Mouse (Mus musculus): ENCODE data around the gene Btrc. TPM values are rescaled to one million over a fixed set of nuclear protein-coding genes. Genes with fewer than 3 reads are reported as not detected.
A peak's percentile ranks its signal among the peaks of the same experiment; 100 is the strongest.

Gene Btrc
- total and polyA plus RNA-seq, 3 experiments, result 10.4 to 20.4 (median 19.6) TPM

DNA sequence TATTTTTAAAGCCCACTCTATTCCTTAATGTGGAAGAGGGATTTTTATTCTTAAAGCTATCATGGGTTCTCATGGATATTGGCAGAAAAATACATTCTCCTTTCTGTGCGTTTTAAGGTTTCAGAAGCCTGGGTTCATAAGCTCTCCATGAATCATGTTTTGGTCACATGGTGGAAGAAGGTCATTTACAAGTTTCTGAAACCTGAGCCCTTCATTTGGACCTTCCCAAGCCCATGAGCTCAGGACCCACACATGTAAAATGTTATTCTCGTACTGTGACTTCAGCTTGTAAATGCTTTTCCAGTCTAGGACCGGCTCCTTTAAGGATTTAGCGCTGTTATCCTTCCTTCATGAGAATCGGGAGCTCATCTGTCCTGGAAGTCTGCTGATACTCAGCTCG, 116.0 kb downstream of the Btrc start:
- no peak for DNase-seq
- 90% methylated on average over 6 of the region's 6 CpGs for WGBS
- Histone ChIP-seq H3K9ac (ENCODE audit: low read depth, low read length) (no peak overlapping the region), H3K27ac (no peak overlapping the region), H3K36me3 (ENCODE audit: control insufficient read depth, insufficient read depth, low read length) (no peaks in the 10 kb centered on the region), H3K4me1 (ENCODE audit: control insufficient read depth, insufficient read depth, low read length) (peaks cover 1% of the 10 kb centered on the region), H3K79me2 (replicated peaks; ENCODE audit: control insufficient read depth, insufficient read depth, low read length) (no peaks in the 10 kb centered on the region), H3K27me3 (ENCODE audit: control insufficient read depth, insufficient read depth, low read length) (no peaks in the 10 kb centered on the region), H3K4me3 (no peak overlapping the region)
- TF ChIP-seq POLR2A (IDR thresholded peaks at IDR 0.05; ENCODE audit: insufficient read depth, low read depth, low read length) (no peak), CTCF (IDR thresholded peaks at IDR 0.05) (no peak), EP300 (IDR thresholded peaks at IDR 0.05; ENCODE audit: insufficient read depth, low read depth, low read length) (no peak)
- intact Hi-C loops (cut with DNase I), result no loop called here

DNA sequence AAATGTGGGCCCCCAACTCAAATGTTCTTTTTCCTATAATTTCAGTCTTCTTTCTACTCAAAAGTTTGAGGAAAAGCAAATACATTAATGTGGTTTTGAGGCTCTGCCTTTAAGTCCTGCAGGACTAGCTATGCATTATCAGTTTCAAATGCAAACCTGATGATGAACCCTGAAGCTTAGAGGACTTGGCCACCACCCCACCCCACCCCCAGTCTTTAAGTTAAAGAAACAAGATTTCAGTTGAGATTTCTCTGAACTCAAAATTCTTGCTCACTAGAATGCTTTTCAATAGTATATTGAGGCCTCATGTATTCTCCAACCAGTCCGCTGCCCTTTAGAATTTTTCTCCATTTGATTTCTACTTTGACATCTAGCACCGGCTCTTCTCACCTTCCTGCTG, 117.0 kb downstream of the Btrc start:
- WGBS, result 90% methylated on average over 2 of the region's 2 CpGs
- no peak for DNase-seq
- TF ChIP-seq POLR2A (IDR thresholded peaks at IDR 0.05; ENCODE audit: insufficient read depth, low read depth, low read length) (no peak), EP300 (IDR thresholded peaks at IDR 0.05; ENCODE audit: insufficient read depth, low read depth, low read length) (no peak), CTCF (IDR thresholded peaks at IDR 0.05) (no peak)

DNA sequence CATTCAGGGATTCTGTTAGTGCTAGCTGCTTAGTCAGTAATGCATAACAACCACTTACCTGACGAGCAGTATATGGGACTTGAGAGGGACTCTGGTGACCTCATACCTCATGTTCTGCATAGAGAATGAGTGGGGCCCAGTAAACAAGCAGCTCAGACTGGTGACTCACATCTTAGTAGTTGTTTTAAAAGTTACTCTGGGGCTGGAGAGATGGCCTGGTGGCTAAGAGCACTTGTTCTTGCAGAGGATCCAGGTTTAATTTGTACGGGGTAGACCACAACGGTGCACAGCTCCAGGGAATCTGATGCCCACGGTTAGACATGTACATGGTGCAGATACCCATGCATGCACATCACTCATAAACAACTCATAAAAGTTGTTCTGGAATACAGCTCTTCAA, 117.4 kb downstream of the Btrc start:
- intact Hi-C loops (cut with DNase I), result no loop called here
- no peaks in the 10 kb centered on the region for H3K36me3 ChIP-seq (ENCODE audit: control insufficient read depth, insufficient read depth, low read length)
- no peaks in the 10 kb centered on the region for H3K27me3 ChIP-seq (ENCODE audit: control insufficient read depth, insufficient read depth, low read length)
- no peaks in the 10 kb centered on the region for H3K79me2 ChIP-seq (replicated peaks; ENCODE audit: control insufficient read depth, insufficient read depth, low read length)
- DNase-seq, result no peak
- H3K4me3 ChIP-seq, result no peak overlapping the region
- no peak overlapping the region for H3K27ac ChIP-seq
- no peaks in the 10 kb centered on the region for H3K4me1 ChIP-seq (ENCODE audit: control insufficient read depth, insufficient read depth, low read length)
- TF ChIP-seq EP300 (IDR thresholded peaks at IDR 0.05; ENCODE audit: insufficient read depth, low read depth, low read length) (no peak), POLR2A (IDR thresholded peaks at IDR 0.05; ENCODE audit: insufficient read depth, low read depth, low read length) (no peak), CTCF (IDR thresholded peaks at IDR 0.05) (no peak)
- 95% methylated on average over 4 of the region's 4 CpGs for WGBS
- no peak overlapping the region for H3K9ac ChIP-seq (ENCODE audit: low read depth, low read length)

More for the DNA sequence above, 117.0 kb downstream of the Btrc start:
- Histone ChIP-seq H3K79me2 (replicated peaks; ENCODE audit: control insufficient read depth, insufficient read depth, low read length) (no peaks in the 10 kb centered on the region), H3K27me3 (ENCODE audit: control insufficient read depth, insufficient read depth, low read length) (no peaks in the 10 kb centered on the region), H3K9ac (ENCODE audit: low read depth, low read length) (no peak overlapping the region), H3K4me3 (no peak overlapping the region), H3K36me3 (ENCODE audit: control insufficient read depth, insufficient read depth, low read length) (no peaks in the 10 kb centered on the region), H3K4me1 (ENCODE audit: control insufficient read depth, insufficient read depth, low read length) (no peaks in the 10 kb centered on the region; the same call in 1 of the 2 replicates), H3K27ac (no peak overlapping the region)
- intact Hi-C loops (cut with DNase I), result no loop called here

DNA sequence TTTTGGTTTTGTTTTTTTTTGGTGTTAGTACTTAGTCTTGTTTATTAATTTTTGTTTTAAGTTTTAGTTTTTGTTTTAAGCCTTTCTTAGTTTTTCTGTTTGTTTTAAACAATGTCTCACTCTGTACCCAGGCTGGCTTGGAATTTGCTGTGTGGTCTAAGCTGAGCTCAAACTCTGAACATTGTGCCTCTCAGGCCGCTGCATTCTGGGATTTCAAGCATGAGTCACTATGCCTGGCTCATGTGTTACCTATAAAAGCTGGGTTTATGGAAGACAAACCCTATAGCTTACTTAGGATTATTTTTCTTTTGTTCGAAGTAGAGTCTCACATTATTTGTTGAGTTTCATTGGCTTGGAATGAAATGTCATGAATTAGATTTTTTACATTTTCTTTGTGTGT, 119.9 kb downstream of the Btrc start:
- WGBS, result 90% methylated on average over 2 of the region's 2 CpGs
- no peak overlapping the region for H3K4me3 ChIP-seq
- no peaks in the 10 kb centered on the region for H3K79me2 ChIP-seq (replicated peaks; ENCODE audit: control insufficient read depth, insufficient read depth, low read length)
- no peaks in the 10 kb centered on the region for H3K4me1 ChIP-seq (ENCODE audit: control insufficient read depth, insufficient read depth, low read length)
- H3K9ac ChIP-seq (ENCODE audit: low read depth, low read length), result no peak overlapping the region
- TF ChIP-seq CTCF (IDR thresholded peaks at IDR 0.05) (no peak), EP300 (IDR thresholded peaks at IDR 0.05; ENCODE audit: insufficient read depth, low read depth, low read length) (no peak), POLR2A (IDR thresholded peaks at IDR 0.05; ENCODE audit: insufficient read depth, low read depth, low read length) (no peak)
- H3K36me3 ChIP-seq (ENCODE audit: control insufficient read depth, insufficient read depth, low read length), result no peaks in the 10 kb centered on the region
- DNase-seq, result no peak
- intact Hi-C loops (cut with DNase I), result no loop called here
- H3K27me3 ChIP-seq (ENCODE audit: control insufficient read depth, insufficient read depth, low read length), result no peaks in the 10 kb centered on the region
- H3K27ac ChIP-seq, result no peak overlapping the region

DNA sequence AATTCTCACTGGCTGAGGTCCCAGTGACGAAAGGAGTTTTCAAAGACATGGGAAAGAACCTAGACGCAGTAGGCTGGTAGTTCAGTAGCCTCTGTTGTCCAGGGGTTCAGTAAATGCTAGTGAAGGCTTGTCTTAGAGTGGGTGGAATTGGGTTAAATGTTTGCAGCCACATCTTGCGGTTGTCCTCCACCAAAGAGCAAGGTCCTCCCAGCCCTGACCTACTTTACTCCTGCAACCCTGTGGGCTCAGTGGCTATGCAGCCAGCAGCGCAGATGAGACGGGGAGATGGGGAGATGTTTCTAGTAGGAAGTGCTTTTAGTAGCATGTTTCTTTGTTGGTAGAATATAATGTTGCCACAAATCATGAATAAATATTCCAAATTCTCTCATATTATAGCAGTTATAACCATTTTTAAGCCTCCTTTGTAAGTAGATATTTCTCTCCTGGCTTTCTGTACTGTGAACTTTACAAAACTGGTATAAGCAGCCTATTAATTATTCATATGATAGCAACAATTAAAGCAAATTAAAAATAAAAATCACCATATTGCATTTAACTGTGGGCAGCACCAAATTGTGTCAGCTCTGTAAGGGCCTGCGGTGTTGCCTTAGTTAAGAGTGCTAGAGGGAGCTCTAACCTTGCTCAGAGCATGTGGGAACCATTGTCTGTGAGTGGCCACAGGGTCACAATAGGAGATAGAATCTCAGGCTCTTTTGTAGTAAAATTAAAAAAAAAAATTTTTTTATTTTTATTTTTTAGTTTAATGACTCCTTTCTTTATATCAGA, 122.9 kb downstream of the Btrc start:
- H3K9ac ChIP-seq (ENCODE audit: low read depth, low read length), result no peak overlapping the region
- H3K4me3 ChIP-seq, result no peak overlapping the region
- TF ChIP-seq CTCF (IDR thresholded peaks at IDR 0.05), result peak; percentile 62
- no peak for TF ChIP-seq EP300 (IDR thresholded peaks at IDR 0.05; ENCODE audit: insufficient read depth, low read depth, low read length)
- TF ChIP-seq POLR2A (IDR thresholded peaks at IDR 0.05; ENCODE audit: insufficient read depth, low read depth, low read length), result no peak
- no peaks in the 10 kb centered on the region for H3K79me2 ChIP-seq (replicated peaks; ENCODE audit: control insufficient read depth, insufficient read depth, low read length)
- intact Hi-C loops (cut with DNase I), result no loop called here
- DNase-seq, result no peak
- H3K27ac ChIP-seq, result no peak overlapping the region
- 79% methylated on average over 6 of the region's 6 CpGs for WGBS
- H3K4me1 ChIP-seq (ENCODE audit: control insufficient read depth, insufficient read depth, low read length), result no peaks in the 10 kb centered on the region
- H3K27me3 ChIP-seq (ENCODE audit: control insufficient read depth, insufficient read depth, low read length), result no peaks in the 10 kb centered on the region
- H3K36me3 ChIP-seq (ENCODE audit: control insufficient read depth, insufficient read depth, low read length), result no peaks in the 10 kb centered on the region

DNA sequence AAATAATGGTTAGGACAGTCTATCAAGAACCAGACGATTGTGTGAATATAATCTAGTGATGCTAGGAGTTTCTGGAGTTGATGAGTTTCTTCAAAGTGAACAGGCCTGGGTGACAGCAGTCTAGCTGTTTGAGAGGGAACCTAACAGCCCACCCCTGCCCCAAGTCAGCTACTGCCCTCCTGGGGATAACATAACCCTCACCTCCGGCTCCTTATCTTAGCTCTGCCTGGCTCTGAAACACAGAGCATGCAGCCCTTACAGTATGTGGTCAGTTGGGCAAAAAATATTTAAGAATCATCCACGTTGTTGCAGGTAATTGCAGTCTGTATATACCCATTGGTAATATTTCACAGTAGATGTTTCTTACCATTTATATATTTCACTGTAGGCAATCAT, 123.5 kb downstream of the Btrc start:
- TF ChIP-seq CTCF (IDR thresholded peaks at IDR 0.05), result no peak
- TF ChIP-seq POLR2A (IDR thresholded peaks at IDR 0.05; ENCODE audit: insufficient read depth, low read depth, low read length), result no peak
- TF ChIP-seq EP300 (IDR thresholded peaks at IDR 0.05; ENCODE audit: insufficient read depth, low read depth, low read length), result no peak
- H3K9ac ChIP-seq (ENCODE audit: low read depth, low read length), result no peak overlapping the region
- no peak overlapping the region for H3K27ac ChIP-seq
- 79% methylated on average over 3 of the region's 3 CpGs for WGBS
- intact Hi-C loops (cut with DNase I), result loop anchor here (1.0 kb wide), 1 partner anchor 57 kb away; no protein-coding TSS in a partner anchor
- H3K36me3 ChIP-seq (ENCODE audit: control insufficient read depth, insufficient read depth, low read length), result no peaks in the 10 kb centered on the region
- DNase-seq, result no peak
- no peaks in the 10 kb centered on the region for H3K4me1 ChIP-seq (ENCODE audit: control insufficient read depth, insufficient read depth, low read length)
- H3K4me3 ChIP-seq, result no peak overlapping the region
- H3K79me2 ChIP-seq (replicated peaks; ENCODE audit: control insufficient read depth, insufficient read depth, low read length), result no peaks in the 10 kb centered on the region
- H3K27me3 ChIP-seq (ENCODE audit: control insufficient read depth, insufficient read depth, low read length), result no peaks in the 10 kb centered on the region

Data from heart, adult 2 months (tissue).